Mouse (Mus musculus): Measurements from ENCODE around the gene Gm28635. TPM values are rescaled to one million over a fixed set of nuclear protein-coding genes. Genes with fewer than 3 reads are reported as not detected.
A peak's percentile ranks its signal among the peaks of the same experiment; 100 is the strongest.

Gene Gm28635
- total RNA-seq, 4 experiments from 2014 or later: 1.5 to 5.7 (median 1.8) TPM; not detected in 1

DNA sequence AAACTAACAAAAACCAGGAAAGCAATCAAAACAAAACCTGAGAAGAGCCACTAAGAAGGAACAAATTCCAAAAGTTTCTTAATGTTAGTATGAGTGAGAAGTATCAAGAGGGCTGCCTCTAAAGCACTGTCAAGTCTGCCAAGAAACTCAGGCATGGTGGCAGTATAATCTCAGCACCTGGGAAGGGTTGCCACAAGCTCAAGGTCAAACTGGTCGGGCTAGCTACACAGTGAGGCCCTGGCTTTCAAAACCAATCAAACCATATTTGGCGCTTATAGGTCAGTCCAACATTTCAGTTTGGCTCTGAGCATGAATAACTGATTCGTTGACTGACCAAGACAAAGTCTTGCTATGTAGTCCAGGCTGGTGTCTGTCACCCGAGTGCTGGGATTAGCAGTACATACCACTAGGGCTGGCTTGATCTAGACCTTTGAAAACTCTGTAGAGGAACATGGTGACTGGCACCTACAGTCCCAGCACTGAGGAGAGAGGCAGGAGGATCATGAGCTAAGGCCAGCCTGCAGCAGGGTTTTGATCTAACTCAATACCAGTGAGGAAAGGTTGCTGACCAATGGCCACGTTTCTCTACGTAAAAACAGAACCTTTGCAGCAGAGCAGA lies 78.5 kb downstream of the Gm28635 start:
- no peak for DNase-seq (ENCODE audit: low spot score in 2 of 2)

DNA sequence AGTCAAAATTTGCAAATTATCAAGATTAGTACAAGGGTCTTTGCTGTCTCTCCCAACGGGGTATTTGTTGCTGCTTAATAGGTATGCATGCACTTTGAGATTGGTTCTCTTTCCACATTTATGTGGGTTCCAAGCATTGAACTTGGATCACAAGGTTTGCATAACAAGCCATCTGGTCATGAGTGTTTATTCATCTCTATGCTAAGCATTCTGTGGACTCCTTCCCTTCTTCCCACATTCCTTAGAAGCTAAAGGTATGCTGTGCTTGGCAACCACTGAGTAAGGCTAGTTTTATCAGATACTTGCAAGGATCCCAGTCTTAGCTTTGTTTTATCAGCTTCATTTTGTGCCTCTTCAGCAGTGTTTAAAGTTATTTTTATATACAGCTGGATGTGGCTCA lies 80.7 kb downstream of the Gm28635 start:
- DNase-seq (ENCODE audit: low spot score in 2 of 2): no peak

DNA sequence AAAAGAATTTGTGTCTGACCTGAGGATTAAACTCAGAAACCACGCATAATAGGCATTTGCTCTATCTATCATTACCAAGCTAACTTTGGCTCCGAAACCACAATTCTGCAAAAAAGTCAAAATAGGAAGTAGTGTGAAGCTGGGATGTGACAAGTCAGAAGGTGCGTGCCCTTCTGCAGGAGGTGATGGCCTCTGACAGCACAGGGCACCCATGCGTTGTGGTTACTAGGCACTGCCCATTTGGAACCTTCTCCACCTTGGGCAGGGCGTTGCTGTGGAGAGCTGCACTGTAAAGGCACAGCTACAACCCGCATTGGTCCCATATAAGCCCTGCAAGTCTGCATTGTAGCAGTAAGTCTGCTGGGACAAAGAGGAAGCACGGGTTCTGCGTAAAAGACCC lies 85.0 kb downstream of the Gm28635 start:
- no peak for DNase-seq (ENCODE audit: low spot score in 2 of 2)

DNA sequence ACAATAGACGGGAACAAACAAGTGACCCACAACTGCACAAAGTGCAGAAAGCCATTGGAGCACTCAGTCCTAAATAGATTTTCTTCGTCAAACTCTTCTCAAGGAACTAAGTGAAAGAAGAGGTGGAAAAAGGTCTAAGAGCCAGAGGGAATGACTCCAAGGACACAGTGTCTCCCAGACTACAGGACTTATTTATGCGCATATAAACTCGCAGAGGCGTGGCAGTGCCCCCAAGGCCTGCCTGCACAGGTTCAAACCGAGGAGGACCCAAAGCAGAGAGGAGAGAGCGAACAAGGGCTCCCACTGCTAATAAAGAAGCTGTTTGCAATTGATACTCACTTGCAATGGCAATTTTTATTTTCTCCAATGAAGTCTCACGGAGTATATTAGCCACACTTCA lies 92.1 kb downstream of the Gm28635 start:
- DNase-seq (ENCODE audit: low spot score in 2 of 2): no peak

DNA sequence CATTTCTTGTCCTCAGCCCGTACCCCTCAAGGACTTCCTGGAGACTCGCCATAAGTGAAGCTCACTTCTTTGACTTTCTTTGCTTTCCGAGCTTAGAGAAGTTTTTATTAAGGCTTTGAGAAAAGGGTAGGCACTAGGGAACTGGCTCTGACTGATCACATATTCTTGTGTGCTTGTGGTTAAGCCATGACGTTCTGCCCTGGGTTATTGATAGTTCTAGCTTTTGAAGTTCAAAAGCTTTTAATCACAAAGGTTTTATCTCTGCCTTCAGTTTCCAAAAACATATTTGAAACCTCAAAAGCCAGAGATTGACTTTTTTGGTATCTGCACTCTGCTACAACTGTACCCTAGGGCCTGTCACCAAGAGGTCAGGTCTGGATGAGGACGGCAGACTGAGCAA lies 95.6 kb downstream of the Gm28635 start:
- DNase-seq (ENCODE audit: low spot score in 2 of 2): no peak

DNA sequence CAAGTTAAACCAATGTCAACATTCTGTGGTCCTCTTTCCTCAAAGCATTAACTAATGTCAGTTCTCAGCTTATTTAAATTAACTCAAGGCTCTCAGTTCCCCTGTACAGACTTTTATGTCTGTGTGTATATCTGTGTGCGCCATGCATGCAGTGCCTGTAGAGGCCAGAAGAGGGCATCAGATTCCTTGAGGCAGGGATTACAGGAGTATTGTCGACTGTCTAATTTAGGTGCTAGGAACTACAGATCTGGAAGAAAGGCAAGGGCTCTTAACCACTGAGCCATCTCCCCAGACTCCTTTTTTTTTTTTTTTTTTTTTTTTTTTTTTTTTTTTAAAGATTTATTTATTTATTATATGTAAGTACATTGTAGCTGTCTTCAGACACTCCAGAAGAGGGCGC lies 96.6 kb downstream of the Gm28635 start:
- no peak for DNase-seq (ENCODE audit: low spot score in 2 of 2)

DNA sequence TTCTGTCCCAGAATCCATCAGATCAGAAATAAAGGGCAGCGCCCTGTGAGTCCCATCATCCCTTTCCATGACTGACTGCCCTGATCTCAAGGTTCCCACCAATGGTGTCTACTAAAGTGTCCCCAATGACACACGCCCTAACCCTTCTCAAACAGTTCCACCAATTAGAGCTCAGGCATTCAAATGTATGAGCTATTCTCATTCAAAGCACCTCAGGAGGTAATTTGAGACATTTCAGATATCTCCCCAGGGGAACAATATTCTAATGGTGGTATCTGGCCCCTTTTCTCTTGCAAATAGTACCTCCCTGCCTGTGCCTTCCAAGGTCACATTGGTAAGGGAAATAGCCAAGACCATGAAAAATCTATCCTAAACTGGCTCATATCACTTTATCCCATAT lies 98.5 kb downstream of the Gm28635 start:
- DNase-seq (ENCODE audit: low spot score in 2 of 2): no peak

DNA sequence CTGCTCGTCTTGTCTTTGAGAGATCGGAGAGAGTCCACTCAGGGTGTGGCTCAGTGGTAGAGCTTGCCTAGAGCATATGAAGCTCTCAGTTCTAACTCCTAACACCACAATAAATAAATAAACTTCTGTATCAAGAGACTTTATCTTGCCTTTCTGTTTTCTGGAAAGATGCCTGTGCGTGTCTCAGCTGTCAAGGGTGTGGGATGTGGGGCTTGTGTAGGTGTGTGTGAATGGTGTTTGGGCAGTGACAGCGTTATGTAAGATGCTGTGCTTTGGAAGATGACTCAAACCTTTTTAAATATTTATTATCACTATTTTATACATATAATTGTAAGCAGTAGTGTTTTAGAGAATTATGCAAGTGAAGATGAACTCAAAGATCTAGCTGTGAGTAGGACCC lies 103.7 kb downstream of the Gm28635 start:
- peak in 1 of 2 experiments; percentile 19 for DNase-seq (ENCODE audit: low spot score in 2 of 2)

DNA sequence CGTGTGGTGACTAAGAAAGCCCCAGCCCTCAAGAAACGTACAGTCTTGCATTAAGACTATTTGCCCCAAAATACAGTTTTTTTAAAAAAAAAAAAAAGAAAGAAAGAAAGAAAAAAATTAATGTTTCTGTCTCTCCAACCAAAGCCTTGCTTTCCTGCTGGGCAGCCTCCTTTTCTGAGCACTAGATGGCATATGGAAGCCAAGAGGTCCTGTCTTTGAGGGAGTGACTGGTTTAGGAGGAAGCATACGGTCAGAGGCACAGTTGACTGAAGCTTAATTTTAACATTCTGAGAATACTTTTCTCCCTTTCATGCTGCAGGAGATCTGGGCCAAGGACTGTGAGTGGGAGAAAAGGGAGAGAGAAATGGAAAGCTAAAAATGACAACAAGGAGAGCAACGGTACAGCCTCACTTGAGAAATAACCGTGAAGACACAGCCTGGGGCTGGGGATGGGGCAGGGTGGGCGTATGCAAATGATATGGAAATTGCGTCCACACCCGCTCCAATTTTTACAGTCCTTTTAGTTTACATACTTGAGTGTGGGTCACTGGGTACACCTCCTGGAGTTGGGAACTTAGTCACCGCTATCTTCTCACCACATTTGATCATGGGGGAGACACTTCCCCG lies 120.8 kb downstream of the Gm28635 start:
- no peak for DNase-seq (ENCODE audit: low spot score in 2 of 2)

Other genes with a start within 250 kb of the Gm28635 start
- 1 to 10 TPM; 3.2 to 5.1 (median 4.4) TPM for gene Tfpi, start 201.3 kb downstream of the Gm28635 start, total RNA-seq (2022)
- 10 to 100 TPM; 51.9 to 56.8 (median 53.1) TPM for gene Ctnnd1, start 27.3 kb downstream of the Gm28635 start, total RNA-seq (2022)
- not detected for gene Btbd18, start 19.0 kb downstream of the Gm28635 start, total RNA-seq (2022)
- gene Selenoh, start 7.3 kb downstream of the Gm28635 start, total RNA-seq (2022): 10 to 100 TPM; 24.1 to 33.6 (median 28.4) TPM
- gene Med19, start 361 bp upstream of the Gm28635 start, total RNA-seq (2022): 10 to 100 TPM; 29.0 to 33.4 (median 31.7) TPM
- gene Tmx2, start 1.1 kb upstream of the Gm28635 start, total RNA-seq (2022): 100 to 1,000 TPM; 221 to 271 (median 233) TPM
- gene Zdhhc5, start 37.1 kb upstream of the Gm28635 start, total RNA-seq (2022): 10 to 100 TPM; 34.5 to 41.7 (median 36.3) TPM
- gene Clp1, start 49.3 kb upstream of the Gm28635 start, total RNA-seq (2022): 10 to 100 TPM in 1 of 4 experiments, 1 to 10 TPM in 3; 7.4 to 10.4 (median 8.5) TPM
- 100 to 1,000 TPM in 1 of 4 experiments, 10 to 100 TPM in 3; 68.7 to 105 (median 85.1) TPM for gene Ypel4, start 56.0 kb upstream of the Gm28635 start, total RNA-seq (2022)
- gene Gm19426, start 65.6 kb upstream of the Gm28635 start, total RNA-seq (2022): 1 to 10 TPM; 1.9 to 4.2 (median 2.5) TPM
- 10 to 100 TPM in 2 of 4 experiments, 1 to 10 TPM in 2; 6.2 to 16.4 (median 10.8) TPM for gene Serping1, start 97.4 kb upstream of the Gm28635 start, total RNA-seq (2022)
- 1 to 10 TPM; 5.2 to 9.3 (median 5.6) TPM for gene Ube2l6, start 120.8 kb upstream of the Gm28635 start, total RNA-seq (2022)
- gene Smtnl1, start 144.6 kb upstream of the Gm28635 start, total RNA-seq (2022): not detected
- gene Timm10, start 149.0 kb upstream of the Gm28635 start, total RNA-seq (2022): 10 to 100 TPM; 44.2 to 55.4 (median 50.7) TPM
- gene Slc43a1, start 160.8 kb upstream of the Gm28635 start, total RNA-seq (2022): 1 to 10 TPM in 1 of 4 experiments, under 1 TPM in 2, not detected in 1; 0.34 to 1.3 (median 0.63) TPM
- 10 to 100 TPM; 63.8 to 85.9 (median 79.0) TPM for gene Rtn4rl2, start 208.7 kb upstream of the Gm28635 start, total RNA-seq (2022)